Mouse (Mus musculus): ENCODE data around the gene Nufip2. TPM values are rescaled to one million over a fixed set of nuclear protein-coding genes. Genes with fewer than 3 reads are reported as not detected.

Gene Nufip2
- total RNA-seq, 4 experiments from 2014 or later: 85.4 to 88.9 (median 86.7) TPM

Other genes with a start within 250 kb of the Nufip2 start
- gene Coro6, start 223.7 kb upstream of the Nufip2 start, total RNA-seq (2022): 1 to 10 TPM in 3 of 4 experiments, under 1 TPM in 1; 0.73 to 6.4 (median 3.8) TPM
- gene Ankrd13b, start 196.5 kb upstream of the Nufip2 start, total RNA-seq (2022): 10 to 100 TPM in 2 of 4 experiments, 1 to 10 TPM in 2; 5.7 to 13.6 (median 9.3) TPM
- gene Git1, start 192.6 kb upstream of the Nufip2 start, total RNA-seq (2022): 10 to 100 TPM; 42.1 to 61.0 (median 50.0) TPM
- gene Abhd15, start 171.0 kb upstream of the Nufip2 start, total RNA-seq (2022): 10 to 100 TPM; 14.6 to 23.9 (median 17.4) TPM
- 10 to 100 TPM; 15.1 to 28.8 (median 20.0) TPM for gene Trp53i13, start 170.2 kb upstream of the Nufip2 start, total RNA-seq (2022)
- gene Gm10392, start 167.0 kb upstream of the Nufip2 start, total RNA-seq (2022): not detected
- 10 to 100 TPM; 47.5 to 69.2 (median 61.7) TPM for gene Taok1, start 78.3 kb upstream of the Nufip2 start, total RNA-seq (2022)
- not detected for gene Cryba1, start 39.1 kb downstream of the Nufip2 start, total RNA-seq (2022)
- 100 to 1,000 TPM in 2 of 4 experiments, 10 to 100 TPM in 2; 61.9 to 158 (median 94.7) TPM for gene Myo18a, start 77.1 kb downstream of the Nufip2 start, total RNA-seq (2022)
- not detected for gene Gm10277, start 101.6 kb downstream of the Nufip2 start, total RNA-seq (2022)
- 1 to 10 TPM in 2 of 4 experiments, under 1 TPM in 2; 0.89 to 2.4 (median 1.5) TPM for gene Pipox, start 207.9 kb downstream of the Nufip2 start, total RNA-seq (2022)
- gene Sez6, start 244.6 kb downstream of the Nufip2 start, total RNA-seq (2022): 1 to 10 TPM; 3.1 to 6.8 (median 4.0) TPM